Mouse (Mus musculus) left cerebral cortex, adult 9 months (tissue): Measurements from ENCODE around the gene Chn2.
A peak's percentile ranks its signal among the peaks of the same experiment; 100 is the strongest.

Source experiments
- DNase-seq, 2 experiments: peaks; one replicate each; pipeline ENCODE4 v3.0.0; 2022; ENCODE audit warnings: low spot score in 2 of 2

Gene Chn2

DNA sequence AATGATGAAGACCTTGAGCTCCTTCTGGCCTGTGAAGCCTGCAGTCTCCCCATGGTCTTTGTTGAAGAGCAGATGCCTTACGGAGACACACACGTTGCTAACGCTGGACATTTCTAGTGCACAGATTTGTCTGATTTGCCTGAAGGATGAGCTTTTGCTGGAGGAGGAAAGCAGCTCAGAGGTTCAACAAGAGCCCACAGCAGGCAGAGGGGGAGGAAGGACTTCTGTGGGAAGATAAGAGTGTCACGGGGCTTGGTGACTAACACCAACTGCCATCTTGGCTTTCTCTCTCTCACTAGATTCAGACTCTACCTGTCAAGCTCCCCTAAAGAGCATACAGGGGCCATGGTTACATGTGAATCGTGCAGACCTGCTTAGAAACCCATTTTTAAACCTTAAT is 37.3 kb downstream of the Chn2 start:
- no peak for DNase-seq

- DNase-seq: no peak
These were observed 38.9 kb downstream of the Chn2 start for GRCm38 (mm10) chr6:54078269-54078668.

- no peak for DNase-seq
These were observed 40.5 kb downstream of the Chn2 start for GRCm38 (mm10) chr6:54079881-54080280.

GRCm38 (mm10) chr6:54080518-54081285 is 41.3 kb downstream of the Chn2 start:
- DNase-seq: no peak

DNA sequence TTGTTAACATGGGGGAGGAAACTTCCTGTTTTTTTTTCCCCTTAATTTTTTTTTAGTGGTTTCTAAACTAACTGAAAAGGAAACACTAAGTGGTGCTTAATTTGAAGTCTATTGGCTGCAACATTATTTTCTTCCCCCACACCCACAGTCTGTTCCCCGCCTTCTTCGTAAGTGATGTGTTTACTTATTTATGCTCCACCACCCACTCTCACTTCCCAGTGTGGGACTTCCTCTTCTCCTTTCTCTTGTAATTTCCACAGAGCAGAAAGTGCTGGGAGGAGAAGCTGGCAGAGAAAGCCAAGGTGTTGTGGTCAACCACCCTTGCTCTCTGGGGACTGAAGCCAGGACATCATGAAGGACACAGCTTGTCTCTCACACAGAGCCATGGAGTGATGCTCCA is 43.2 kb downstream of the Chn2 start:
- DNase-seq: peak; percentile 26 to 38

DNA sequence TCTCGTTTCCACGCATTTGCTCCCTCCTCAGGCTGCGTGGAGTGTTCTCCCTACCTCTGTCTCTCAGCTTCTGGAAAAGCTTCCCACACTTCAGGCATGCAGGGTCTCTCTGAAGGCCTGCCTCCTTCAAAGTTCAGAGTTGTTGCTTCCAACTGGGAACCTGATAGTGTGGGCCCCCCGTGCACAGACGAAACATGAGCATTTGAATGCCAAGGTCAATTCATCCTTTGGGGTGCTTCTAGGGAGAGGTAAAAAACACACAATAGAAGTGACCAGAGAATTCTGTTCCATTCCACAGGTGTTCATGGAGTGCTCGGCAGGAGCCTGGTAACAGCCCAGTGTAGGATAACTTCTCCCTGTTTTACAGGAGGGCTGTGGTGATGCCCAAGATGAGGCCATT is 44.7 kb downstream of the Chn2 start:
- DNase-seq: no peak

- DNase-seq: no peak
These were observed 45.7 kb downstream of the Chn2 start for GRCm38 (mm10) chr6:54085009-54085408.

GRCm38 (mm10) chr6:54088168-54088567 is 48.8 kb downstream of the Chn2 start:
- DNase-seq: no peak

DNA sequence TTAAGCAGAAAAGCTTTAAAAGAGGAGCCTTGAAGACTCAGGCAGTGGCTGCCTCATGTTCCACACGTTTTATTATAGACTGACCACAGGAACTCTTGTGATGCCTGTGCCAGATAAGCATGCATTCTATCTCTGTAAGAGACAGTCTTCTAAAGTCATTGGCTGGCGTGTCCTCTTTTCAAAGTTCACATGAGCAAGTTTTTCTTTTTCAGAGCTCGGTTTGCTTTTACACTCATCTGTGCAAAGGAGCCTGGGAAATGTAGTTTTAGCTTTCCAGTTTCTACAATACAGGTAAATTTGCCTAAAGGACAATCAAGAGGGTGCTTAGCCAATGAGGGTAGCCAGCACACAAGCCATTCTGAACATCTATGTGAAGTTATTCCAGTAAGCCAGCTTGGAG is 51.5 kb downstream of the Chn2 start:
- no peak for DNase-seq

DNA sequence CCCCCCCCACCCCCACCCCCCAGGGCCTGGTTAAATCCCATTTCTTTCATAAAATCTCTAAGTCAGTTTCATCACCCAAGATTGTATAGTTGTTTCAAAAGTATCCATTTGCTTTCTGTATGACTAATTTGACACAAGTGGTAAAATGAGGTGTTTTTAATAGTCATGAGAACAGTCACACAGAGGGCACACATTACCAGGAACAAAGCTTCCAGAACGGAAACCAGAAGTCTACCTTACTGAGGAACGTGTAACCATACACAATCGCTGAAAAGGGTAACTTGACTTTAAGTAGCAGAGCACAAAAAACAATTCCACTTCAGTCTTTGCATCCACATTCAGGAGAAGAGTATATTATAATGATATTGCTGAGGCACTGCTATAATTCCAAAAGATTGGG is 53.6 kb downstream of the Chn2 start:
- DNase-seq: no peak

- DNase-seq: no peak
These were observed 56.9 kb downstream of the Chn2 start for GRCm38 (mm10) chr6:54096147-54096761.

- no peak for DNase-seq
These were observed 57.5 kb downstream of the Chn2 start for GRCm38 (mm10) chr6:54096836-54097235.

DNA sequence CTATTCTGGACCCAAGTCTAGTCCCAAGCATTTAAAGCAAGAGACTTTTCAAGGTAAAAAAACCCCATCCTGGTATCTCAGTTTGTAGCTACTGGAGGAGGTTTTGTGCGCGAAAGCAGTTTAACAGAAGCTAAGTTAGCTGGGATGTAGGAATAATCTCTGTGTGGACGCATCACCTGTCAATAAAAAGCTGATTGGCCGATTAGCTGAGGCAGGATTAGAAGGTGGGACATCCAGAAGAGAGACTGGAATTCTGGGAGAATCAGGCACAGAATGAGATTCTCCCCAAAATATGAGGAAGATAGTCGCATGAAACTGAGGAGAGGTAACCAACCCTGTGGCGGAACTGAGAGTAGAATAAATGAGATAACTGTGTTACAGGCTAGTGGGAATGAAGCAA is 59.0 kb downstream of the Chn2 start:
- no peak for DNase-seq

DNA sequence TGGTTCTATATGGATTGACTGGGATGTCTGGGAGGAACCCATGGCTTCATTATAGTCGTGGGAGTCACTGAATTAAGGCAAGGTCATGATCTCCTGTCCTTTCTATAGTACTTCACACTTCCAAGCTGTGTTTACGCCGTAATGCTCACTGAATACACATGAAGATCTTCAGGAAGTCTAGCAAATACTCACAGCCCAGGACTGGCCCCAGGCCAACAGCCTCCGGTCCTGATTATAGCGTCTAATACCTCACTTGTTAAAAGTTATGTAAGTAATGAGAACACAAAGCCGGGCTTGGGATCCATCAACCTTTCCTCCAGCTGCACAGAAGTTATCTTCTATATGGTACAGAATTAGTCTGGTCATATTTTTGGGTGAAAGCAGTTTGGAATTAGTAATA is 60.3 kb downstream of the Chn2 start:
- no peak for DNase-seq

GRCm38 (mm10) chr6:54102210-54102609 is 62.9 kb downstream of the Chn2 start:
- DNase-seq: no peak

GRCm38 (mm10) chr6:54103276-54103975 is 64.1 kb downstream of the Chn2 start:
- DNase-seq: no peak

- no peak for DNase-seq
These were observed 72.1 kb downstream of the Chn2 start for GRCm38 (mm10) chr6:54111416-54111984.

GRCm38 (mm10) chr6:54113338-54113737 is 74.0 kb downstream of the Chn2 start:
- no peak for DNase-seq

GRCm38 (mm10) chr6:54114412-54114811 is 75.1 kb downstream of the Chn2 start:
- no peak for DNase-seq

DNA sequence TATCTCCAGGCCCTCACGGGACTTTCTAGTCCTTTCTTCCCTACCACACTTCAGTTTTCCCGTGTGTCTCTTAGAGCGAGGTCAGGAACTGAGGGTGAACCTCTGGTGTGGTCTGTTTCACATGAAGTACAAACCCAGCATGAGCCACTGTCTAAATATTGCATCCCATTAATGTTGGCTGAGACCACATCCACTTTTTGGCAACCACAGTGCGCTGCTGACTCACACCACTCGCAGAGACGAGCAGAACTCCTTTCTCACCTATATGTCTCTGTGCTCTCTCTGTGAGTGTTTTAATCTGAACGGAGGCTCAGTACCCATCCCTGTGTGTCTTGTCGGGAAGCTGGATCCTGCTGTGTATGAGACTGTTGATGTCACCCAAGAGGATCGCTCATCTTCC is 76.9 kb downstream of the Chn2 start:
- DNase-seq: no peak

DNA sequence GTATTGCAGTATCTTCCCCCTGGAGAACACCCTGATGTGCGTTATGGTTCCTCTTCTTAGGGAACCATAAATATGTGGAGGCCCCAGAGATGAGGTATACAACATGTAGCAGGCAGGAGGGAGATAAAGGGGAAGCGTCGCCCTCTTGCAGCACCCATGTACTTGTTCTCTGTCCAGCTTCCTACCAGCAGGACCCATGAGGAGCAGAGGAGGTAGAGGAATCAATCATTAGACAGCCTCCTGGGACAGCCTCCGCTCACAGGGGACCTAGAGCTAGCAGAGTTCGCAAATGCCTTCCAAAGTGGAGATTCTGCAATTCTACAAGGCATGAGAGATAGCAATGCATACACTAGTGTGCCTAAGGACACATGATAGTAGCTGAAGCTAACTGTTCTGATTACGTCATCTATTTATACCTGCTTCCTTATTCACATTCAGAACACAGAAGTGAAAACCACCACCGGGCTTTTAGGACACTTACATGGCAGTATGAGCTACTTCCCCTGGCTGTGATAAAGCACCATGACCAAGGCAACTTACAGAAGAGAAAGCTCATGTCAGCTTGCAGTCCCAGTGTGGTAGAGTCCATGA is 77.7 kb downstream of the Chn2 start:
- DNase-seq: no peak

- no peak for DNase-seq
These were observed 79.0 kb downstream of the Chn2 start for GRCm38 (mm10) chr6:54118395-54118794.
